Mouse (Mus musculus) heart, embryonic 10.5 days (tissue): ENCODE measurements around the gene Fdxacb1. TPM values are rescaled to one million over a fixed set of nuclear protein-coding genes. Genes with fewer than 3 reads are reported as not detected.

Experiments
- DNase-seq: peaks from one replicate; pipeline ENCODE4 v3.0.0-alpha.2; 2017; ENCODE audit warnings: low spot score
- H3K27ac ChIP-seq: fragments of 300-500 bp; sonication (generic); 2 replicates; pipeline ENCODE4 v1.5.1; 2016; ENCODE audit warnings: mild to moderate bottlenecking
- H3K27me3 ChIP-seq: fragments of 300-500 bp; sonication (generic); 2 replicates; pipeline ENCODE4 v1.6.1; 2016; ENCODE audit warnings: mild to moderate bottlenecking; ENCODE audit not compliant: poor library complexity, insufficient read depth, severe bottlenecking
- H3K36me3 ChIP-seq: fragments of 300-500 bp; sonication (generic); 2 replicates; pipeline ENCODE4 v1.6.1; 2016; ENCODE audit warnings: mild to moderate bottlenecking, moderate library complexity
- H3K4me1 ChIP-seq: fragments of 300-500 bp; sonication (generic); 2 replicates; pipeline ENCODE4 v1.6.1; 2016; ENCODE audit warnings: mild to moderate bottlenecking
- H3K4me3 ChIP-seq: fragments of 300-500 bp; sonication (generic); 2 replicates; pipeline ENCODE4 v1.5.1; 2016; ENCODE audit warnings: mild to moderate bottlenecking, moderate library complexity
- H3K9me3 ChIP-seq: fragments of 300-500 bp; sonication (generic); 2 replicates; pipeline ENCODE4 v1.6.1; 2016; ENCODE audit warnings: mild to moderate bottlenecking, moderate library complexity
- WGBS: fragments of 180-500 bp; shearing (Covaris S2); methylation state at CpG from one replicate; pipeline ENCODE4 v1.1.7; 2016; 5-methylcytosine and 5-hydroxymethylcytosine counted together
- polyA plus RNA-seq: library from polyadenylated mRNA; unstranded; fragments of >200 nt; fragmentation: Nextera tagmentation; extraction: Ambion mirVana; gene quantifications from 2 replicates; pipeline ENCODE4 v1.2.1, GENCODE M21; 2016

Gene Fdxacb1
- polyA plus RNA-seq, 1 experiment from 2014 or later = 10.6 TPM

GRCm38 (mm10) chr9:50819716-50820115 lies 51.7 kb downstream of the Fdxacb1 start:
- Histone ChIP-seq H3K36me3 (peaks cover 55% of the 10 kb centered on the region), H3K9me3 (no peaks in the 10 kb centered on the region), H3K4me1 (no peaks in the 10 kb centered on the region), H3K4me3 (no peak overlapping the region), H3K27ac (no peak overlapping the region), H3K27me3 (no peaks in the 10 kb centered on the region)
- no peak for DNase-seq
- 88% methylated on average over 6 of the region's 6 CpGs for WGBS

DNA sequence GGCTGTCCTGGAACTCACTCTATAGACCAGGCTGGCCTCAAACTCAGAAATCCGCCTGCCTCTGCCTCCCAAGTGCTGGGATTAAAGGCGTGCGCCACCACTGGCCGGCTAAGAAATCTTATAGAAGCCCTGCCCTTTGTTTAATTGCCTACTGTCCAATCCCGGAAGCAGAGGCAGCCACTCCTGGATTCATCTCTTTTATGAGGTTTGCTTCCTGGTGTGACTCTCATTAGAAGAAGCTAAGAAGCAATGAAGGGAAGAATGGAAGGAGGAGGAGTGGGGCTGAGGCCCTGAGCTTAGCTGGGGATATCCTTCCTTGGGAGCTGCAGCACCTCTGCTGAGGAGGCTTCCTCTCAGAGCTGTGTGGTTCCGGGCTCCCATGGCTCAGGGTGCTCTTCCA lies 53.6 kb downstream of the Fdxacb1 start:
- WGBS = 89% methylated on average over 6 of the region's 6 CpGs
- Histone ChIP-seq H3K27ac (no peak overlapping the region), H3K36me3 (peaks cover 42% of the 10 kb centered on the region), H3K27me3 (no peaks in the 10 kb centered on the region), H3K9me3 (no peaks in the 10 kb centered on the region), H3K4me3 (no peak overlapping the region), H3K4me1 (no peaks in the 10 kb centered on the region)
- DNase-seq = no peak

DNA sequence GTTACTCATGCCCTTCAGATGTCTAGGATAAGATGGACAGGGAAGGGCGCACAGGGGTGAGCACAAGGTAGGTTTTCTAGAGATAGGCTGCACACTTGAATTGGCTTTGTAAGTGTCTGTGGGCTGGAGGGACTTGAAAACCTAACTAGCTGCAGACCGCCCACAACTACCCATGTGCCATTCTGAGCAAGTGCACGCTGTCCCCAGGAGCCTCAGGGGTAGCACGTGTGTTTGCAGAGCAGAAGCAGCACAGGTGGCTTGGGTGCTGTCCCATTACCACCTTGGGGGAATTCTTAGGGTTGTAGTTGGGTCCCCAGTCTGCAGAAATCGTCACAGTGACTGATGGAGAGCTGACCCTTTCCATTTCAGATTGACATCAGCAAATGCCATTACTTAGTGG lies 54.2 kb downstream of the Fdxacb1 start:
- Histone ChIP-seq H3K27me3 (no peaks in the 10 kb centered on the region), H3K4me3 (no peak overlapping the region), H3K27ac (no peak overlapping the region), H3K36me3 (peaks cover 36% of the 10 kb centered on the region), H3K4me1 (no peaks in the 10 kb centered on the region), H3K9me3 (no peaks in the 10 kb centered on the region)
- 89% methylated on average over 5 of the region's 5 CpGs for WGBS
- no peak for DNase-seq

Other genes with a start within 250 kb of the Fdxacb1 start
- 78.6 and 92.2 TPM in 2 replicates for gene Pts, start 239.5 kb upstream of the Fdxacb1 start, polyA plus RNA-seq
- 2.4 and 2.5 TPM in 2 replicates for gene Il18, start 213.4 kb upstream of the Fdxacb1 start, polyA plus RNA-seq
- 0.21 TPM in 1 of 2 replicates, not detected in the other for gene Bco2, start 213.1 kb upstream of the Fdxacb1 start, polyA plus RNA-seq
- gene Tex12, start 206.9 kb upstream of the Fdxacb1 start, polyA plus RNA-seq = 0.25 TPM in 1 of 2 replicates, not detected in the other
- 552 and 673 TPM in 2 replicates for gene Sdhd, start 164.4 kb upstream of the Fdxacb1 start, polyA plus RNA-seq
- 288 and 294 TPM in 2 replicates for gene Timm8b, start 164.3 kb upstream of the Fdxacb1 start, polyA plus RNA-seq
- 3.4 and 5.3 TPM in 2 replicates for gene Pih1d2, start 150.9 kb upstream of the Fdxacb1 start, polyA plus RNA-seq
- gene Nkapd1, start 150.8 kb upstream of the Fdxacb1 start, polyA plus RNA-seq = 14.8 and 20.8 TPM in 2 replicates
- gene Dlat, start 108.5 kb upstream of the Fdxacb1 start, polyA plus RNA-seq = 105 and 151 TPM in 2 replicates
- gene Dixdc1, start 28.7 kb upstream of the Fdxacb1 start, polyA plus RNA-seq = 5.3 and 7.6 TPM in 2 replicates
- gene 2310030G06Rik, start 21.7 kb upstream of the Fdxacb1 start, polyA plus RNA-seq = 8.4 TPM in 2 replicates
- 483 and 791 TPM in 2 replicates for gene Cryab, start 16.9 kb upstream of the Fdxacb1 start, polyA plus RNA-seq
- 227 and 370 TPM in 2 replicates for gene Hspb2, start 15.9 kb upstream of the Fdxacb1 start, polyA plus RNA-seq
- gene Alg9, start 6.8 kb downstream of the Fdxacb1 start, polyA plus RNA-seq = 44.0 and 47.2 TPM in 2 replicates
- gene 1110032A03Rik, start 7.3 kb downstream of the Fdxacb1 start, polyA plus RNA-seq = 17.4 and 21.6 TPM in 2 replicates
- gene Ppp2r1b, start 77.1 kb downstream of the Fdxacb1 start, polyA plus RNA-seq = 95.8 and 99.3 TPM in 2 replicates
- 13.9 and 14.2 TPM in 2 replicates for gene Sik2, start 240.8 kb downstream of the Fdxacb1 start, polyA plus RNA-seq